Mouse (Mus musculus) layer of hippocampus, adult 6 months (tissue): Measurements from ENCODE around the gene Ets2. TPM values are rescaled to one million over a fixed set of nuclear protein-coding genes. Genes with fewer than 3 reads are reported as not detected.

Source experiments
- long read RNA-seq, 2 experiments: library from polyadenylated mRNA; unstranded; transcript quantifications; one replicate each; pipeline ENCODE4 v2.0.0; 2019 to 2020
- polyA plus RNA-seq: library from polyadenylated mRNA; unstranded; fragments of <200 nt; fragmentation: Nextera tagmentation; gene quantifications from 2 replicates; pipeline ENCODE4 v1.2.3, GENCODE M21; 2021

Gene Ets2
- polyA plus RNA-seq, result 25.1 and 41.2 TPM in 2 replicates
- long read RNA-seq, experiment 1, transcript Ets2-201 (10 exons, 3,890 nt), result minor isoform, 5 of 33 reads
- long read RNA-seq, experiment 1, transcript Ets2-204 (3 exons, 763 nt), result minor isoform, 5 of 33 reads
- long read RNA-seq, experiment 1, transcript Ets2-205 (1 exons, 3,312 nt), result major isoform, 19 of 33 reads
- long read RNA-seq, experiment 1, partial matches to known transcripts, result 2 of 33 reads
- long read RNA-seq, experiment 1, other reads (novel, unspliced or antisense), result 1 of 33 reads
- long read RNA-seq, experiment 2, transcript Ets2-205 (1 exons, 3,312 nt), result minor isoform, 28 of 218 reads
- long read RNA-seq, experiment 2, transcript Ets2-201 (10 exons, 3,890 nt), result major isoform, 168 of 218 reads
- long read RNA-seq, experiment 2, partial matches to known transcripts, result 16 of 218 reads
- long read RNA-seq, experiment 2, other reads (novel, unspliced or antisense), result 3 of 218 reads

GRCm38 (mm10) chr16:95701802-95702561, at the start of gene Ets2:
Gene Ets2, plus strand, starts transcription at chr16:95702075.

Other genes starting within 250 kb of the Ets2 start
- gene Erg, start 115.5 kb upstream of the Ets2 start, polyA plus RNA-seq, result 0.40 and 0.58 TPM in 2 replicates